Mouse (Mus musculus) midbrain, embryonic 13.5 days (tissue): ENCODE data around the gene Gm4981. TPM values are rescaled to one million over a fixed set of nuclear protein-coding genes. Genes with fewer than 3 reads are reported as not detected.
"Not testable (repeated sequence)": the region's sequence is repeated elsewhere in the genome, so short reads cannot be mapped to it uniquely, and the experiment has no call there.

Experiments used
- ATAC-seq: fragments of 200-750 bp; cut with Nextera tagmentation; 2 replicates; pipeline ENCODE4 v1.8.0; 2017; ENCODE audit warnings: mild to moderate bottlenecking, moderate TSS enrichment, moderate library complexity
- H3K27ac ChIP-seq: fragments of 300-500 bp; sonication (generic); 2 replicates; pipeline ENCODE4 v1.5.1; 2015; ENCODE audit warnings: inconsistent platforms, mild to moderate bottlenecking, moderate library complexity
- H3K27me3 ChIP-seq: fragments of 300-500 bp; sonication (generic); 2 replicates; pipeline ENCODE4 v1.6.1; 2015; ENCODE audit warnings: mild to moderate bottlenecking, inconsistent platforms
- H3K36me3 ChIP-seq: fragments of 300-500 bp; sonication (generic); 2 replicates; pipeline ENCODE4 v1.6.1; 2015; ENCODE audit warnings: mild to moderate bottlenecking, inconsistent platforms
- H3K4me1 ChIP-seq: fragments of 300-500 bp; sonication (generic); replicated peaks from 2 replicates; pipeline ENCODE4 v1.6.1; 2015; ENCODE audit warnings: inconsistent platforms
- H3K4me2 ChIP-seq: fragments of 300-500 bp; sonication (generic); replicated peaks from 2 replicates; pipeline ENCODE4 v1.6.1; 2015; ENCODE audit warnings: moderate library complexity, mild to moderate bottlenecking, inconsistent platforms
- H3K4me3 ChIP-seq: fragments of 300-500 bp; sonication (generic); replicated peaks from 2 replicates; pipeline ENCODE4 v1.5.1; 2015; ENCODE audit warnings: mild to moderate bottlenecking, inconsistent platforms
- H3K9ac ChIP-seq: fragments of 300-500 bp; sonication (generic); replicated peaks from 2 replicates; pipeline ENCODE4 v1.6.1; 2015; ENCODE audit warnings: mild to moderate bottlenecking, inconsistent platforms
- H3K9me3 ChIP-seq: fragments of 300-500 bp; sonication (generic); 2 replicates; pipeline ENCODE4 v1.6.1; 2016; ENCODE audit warnings: mild to moderate bottlenecking, inconsistent platforms
- WGBS: fragments of 180-500 bp; shearing (Covaris S2); methylation state at CpG from one replicate; pipeline ENCODE4 v1.1.7; 2015; 5-methylcytosine and 5-hydroxymethylcytosine counted together
- polyA plus RNA-seq: library from polyadenylated mRNA; unstranded; fragments of >200 nt; fragmentation: Nextera tagmentation; extraction: Ambion mirVana; gene quantifications from 2 replicates; pipeline ENCODE4 v1.2.1, GENCODE M21; 2015

Gm4981 gene
- polyA plus RNA-seq = not detected in 2 replicates

- Histone ChIP-seq H3K9ac (no peak within 1 kb of the TSS), H3K27ac (no peak within 1 kb of the TSS)
- no peak for ATAC-seq
These were observed at the start of gene Gm4981 for GRCm38 (mm10) chr10:58236613-58237012. Gm4981 (minus strand) TSS chr10:58236701.

GRCm38 (mm10) chr10:58282238-58282637 is 45.7 kb upstream of the Gm4981 start:
- Histone ChIP-seq H3K9ac (no peak overlapping the region), H3K27ac (no peak overlapping the region), H3K4me3 (no peak overlapping the region), H3K9me3 (no peaks in the 10 kb centered on the region), H3K4me1 (no peaks in the 10 kb centered on the region), H3K36me3 (peaks cover 72% of the 10 kb centered on the region), H3K4me2 (no peak overlapping the region), H3K27me3 (no peaks in the 10 kb centered on the region)
- no peak for ATAC-seq
- WGBS = 97% methylated on average over 7 of the region's 7 CpGs

More at GRCm38 (mm10) chr10:58236613-58237012, at the start of gene Gm4981:
- WGBS = 89% methylated on average over 10 of the region's 10 CpGs
- H3K9me3 ChIP-seq = peaks cover 24% of the 10 kb centered on the region
- no peaks in the 10 kb centered on the region for H3K36me3 ChIP-seq
- no peak within 1 kb of the TSS for H3K4me3 ChIP-seq
- H3K4me2 ChIP-seq = no peak within 1 kb of the TSS
- H3K4me1 ChIP-seq = no peaks in the 10 kb centered on the region
- no peaks in the 10 kb centered on the region for H3K27me3 ChIP-seq

- no peak overlapping the region for H3K4me2 ChIP-seq
- no peak overlapping the region for H3K9ac ChIP-seq
- 89% methylated on average over 5 of the region's 5 CpGs for whole genome bisulfite sequencing
- no peak for ATAC-seq
- H3K9me3 ChIP-seq = no peaks in the 10 kb centered on the region
- no peaks in the 10 kb centered on the region for H3K27me3 ChIP-seq
- H3K4me3 ChIP-seq = no peak overlapping the region
- peaks cover 41% of the 10 kb centered on the region for H3K36me3 ChIP-seq
- H3K4me1 ChIP-seq = peaks cover 19% of the 10 kb centered on the region
- H3K27ac ChIP-seq = no peak overlapping the region
These were observed 22.0 kb upstream of the Gm4981 start for GRCm38 (mm10) chr10:58258466-58258865.

GRCm38 (mm10) chr10:58255954-58256353 is 19.5 kb upstream of the Gm4981 start:
- no peak for ATAC-seq
- H3K9me3 ChIP-seq = no peaks in the 10 kb centered on the region
- peak overlapping the region; percentile 80 for H3K9ac ChIP-seq
- H3K4me3 ChIP-seq = peak overlapping the region; percentile 70
- H3K4me1 ChIP-seq = peaks cover 19% of the 10 kb centered on the region
- peaks cover 24% of the 10 kb centered on the region for H3K36me3 ChIP-seq
- H3K27me3 ChIP-seq = no peaks in the 10 kb centered on the region
- peak overlapping the region; percentile 57 for H3K4me2 ChIP-seq
- WGBS = 9% methylated on average over 4 of the region's 4 CpGs
- H3K27ac ChIP-seq = no peak overlapping the region

DNA sequence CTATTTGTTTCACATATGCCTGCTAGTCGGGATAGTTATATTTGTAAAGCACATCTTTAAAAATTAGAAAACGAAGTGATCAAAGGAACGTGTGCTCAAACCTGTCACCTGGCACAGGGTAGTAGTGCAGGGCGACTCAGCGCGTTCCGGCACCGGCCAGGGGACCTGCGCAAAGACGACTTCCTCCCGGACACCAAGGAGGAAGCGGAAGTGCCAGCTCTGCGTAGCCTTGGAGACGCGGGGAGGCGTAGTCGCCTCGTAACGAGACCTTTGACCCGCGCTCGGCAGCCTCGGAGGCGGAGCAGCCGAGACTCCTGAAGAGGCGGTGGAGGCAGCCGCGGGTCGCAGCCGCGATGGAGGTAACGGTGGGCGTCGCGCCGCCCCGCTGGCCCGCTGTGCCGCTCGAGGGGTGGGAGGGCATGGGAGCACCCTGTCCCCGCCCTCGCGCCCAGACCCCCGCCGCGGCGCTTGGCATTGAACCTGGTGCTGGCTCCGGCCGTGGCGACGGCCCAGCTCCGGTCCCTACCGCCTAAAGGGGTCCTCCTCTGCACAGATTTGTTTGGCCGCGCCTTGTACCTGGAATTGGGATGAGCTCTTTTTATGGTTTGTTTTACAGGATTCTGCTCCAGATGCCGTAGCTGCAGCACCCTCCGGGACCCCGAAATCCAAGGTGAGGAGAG is 18.9 kb upstream of the Gm4981 start, which contains the start of gene Gcc2:
Gcc2 (plus strand) TSS at position 285 of the 680 bp plus-strand sequence.
- Histone ChIP-seq H3K4me2 (peak within 1 kb of the TSS; percentile 57), H3K27ac (peak within 1 kb of the TSS; percentile 73), H3K9me3 (no peaks in the 10 kb centered on the region), H3K36me3 (peaks cover 21% of the 10 kb centered on the region), H3K4me3 (peak within 1 kb of the TSS; percentile 70), H3K4me1 (peaks cover 19% of the 10 kb centered on the region), H3K27me3 (no peaks in the 10 kb centered on the region), H3K9ac (peak within 1 kb of the TSS; percentile 80)
- peak; percentile 100 for ATAC-seq
- under 1% methylated on average over 49 of the region's 58 CpGs for WGBS

DNA sequence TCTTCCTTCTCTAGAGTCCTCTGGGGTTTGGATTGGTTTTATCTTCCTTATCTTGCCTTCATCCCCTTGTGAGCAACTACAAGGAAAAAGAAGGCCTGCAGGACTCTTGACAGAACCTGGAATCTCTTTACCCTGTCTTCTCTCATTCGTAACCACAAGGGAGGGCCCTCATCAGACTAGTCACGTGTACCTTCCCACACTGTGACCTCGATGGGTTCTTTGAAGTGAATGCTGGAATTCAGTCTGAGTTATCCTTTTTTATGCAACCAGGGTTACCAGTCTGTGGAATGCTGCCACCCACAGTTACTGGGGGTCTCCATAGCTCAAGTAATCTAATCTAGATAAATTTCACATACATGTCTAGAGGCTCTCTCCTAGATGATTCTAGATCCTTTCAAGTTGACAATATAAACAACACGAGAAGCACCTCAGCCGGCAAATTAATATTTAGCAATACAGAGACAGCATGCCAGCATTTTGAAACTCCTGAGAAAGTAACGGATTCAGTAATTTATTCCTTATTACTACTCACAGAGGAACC is 18.2 kb upstream of the Gm4981 start:
- no peaks in the 10 kb centered on the region for H3K27me3 ChIP-seq
- peaks cover 19% of the 10 kb centered on the region for H3K4me1 ChIP-seq
- peak overlapping the region; percentile 70 for H3K4me3 ChIP-seq
- H3K9me3 ChIP-seq = no peaks in the 10 kb centered on the region
- H3K4me2 ChIP-seq = peak overlapping the region; percentile 57
- H3K9ac ChIP-seq = peak overlapping the region; percentile 80
- no peak overlapping the region for H3K27ac ChIP-seq
- WGBS = 23% methylated on average over 6 of the region's 6 CpGs
- H3K36me3 ChIP-seq = peaks cover 14% of the 10 kb centered on the region
- peak; percentile 44 for ATAC-seq

DNA sequence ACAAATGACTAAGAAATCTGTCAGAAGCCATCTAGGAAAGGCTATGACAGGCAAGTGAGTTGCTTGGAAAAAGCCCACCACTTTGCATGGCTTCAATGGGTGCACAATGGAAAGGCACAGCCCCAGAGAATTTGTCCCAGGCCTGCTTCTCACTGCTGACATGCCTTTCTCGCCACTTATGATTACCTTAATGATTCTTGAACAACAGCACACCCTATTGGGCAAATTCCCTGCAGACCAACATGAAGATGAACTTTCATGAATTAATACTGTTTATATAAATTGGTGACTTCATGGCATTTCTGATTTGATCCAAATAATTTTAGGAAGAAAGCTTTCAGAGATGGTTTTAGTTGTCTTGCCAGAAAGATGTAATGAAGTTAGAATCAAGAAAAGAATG is 13.0 kb upstream of the Gm4981 start:
- Histone ChIP-seq H3K9me3 (no peaks in the 10 kb centered on the region), H3K36me3 (no peaks in the 10 kb centered on the region), H3K27me3 (no peaks in the 10 kb centered on the region), H3K4me2 (no peak overlapping the region), H3K4me3 (no peak overlapping the region), H3K27ac (no peak overlapping the region), H3K9ac (no peak overlapping the region), H3K4me1 (peaks cover 3% of the 10 kb centered on the region)
- WGBS = 11% methylated on average over 1 of the region's 1 CpGs
- ATAC-seq = no peak

DNA sequence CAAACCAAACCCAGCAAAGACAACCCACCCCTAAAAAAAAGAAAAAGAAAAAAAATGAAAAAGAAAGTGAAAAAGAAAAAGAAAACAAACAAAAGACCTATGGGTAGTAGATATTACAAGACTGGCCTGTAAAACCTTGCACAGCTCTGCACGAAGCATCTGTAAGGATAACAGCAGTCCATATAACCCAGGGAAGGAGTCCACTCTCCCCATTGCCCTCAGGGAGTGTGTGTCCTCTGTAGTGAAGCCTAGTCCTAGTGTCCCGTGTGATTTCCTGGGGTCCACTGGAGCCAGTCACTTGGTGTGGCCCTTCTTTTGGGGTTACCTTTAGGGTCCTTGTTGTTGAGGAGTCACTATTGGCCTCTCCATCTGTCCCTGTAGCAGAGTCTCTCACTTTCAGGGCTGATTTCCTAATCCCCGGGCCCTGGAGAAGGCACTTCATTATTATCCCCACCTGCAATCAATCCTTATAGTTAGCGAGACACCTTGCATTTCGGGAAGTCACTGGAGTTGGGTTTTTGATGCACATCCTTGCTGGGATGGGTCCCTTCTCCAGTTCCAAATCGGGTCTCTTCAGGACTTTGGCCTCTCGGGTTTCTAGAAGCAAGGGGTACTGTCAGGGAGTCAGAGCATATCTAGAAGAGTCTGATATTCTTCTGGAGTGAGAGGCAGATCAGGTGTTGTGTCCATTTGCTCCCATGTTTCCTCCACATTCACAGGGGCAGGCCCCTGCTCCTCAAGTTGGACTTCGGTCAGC is 2.7 kb upstream of the Gm4981 start:
- H3K9me3 ChIP-seq = peaks cover 13% of the 10 kb centered on the region; the same call in 1 of the 2 replicates
- not testable (repeated sequence) for H3K27me3 ChIP-seq, H3K4me3 ChIP-seq, H3K4me2 ChIP-seq, H3K9ac ChIP-seq, H3K4me1 ChIP-seq, H3K27ac ChIP-seq, H3K36me3 ChIP-seq
- peak; percentile 87 for ATAC-seq
- WGBS = 87% methylated on average over 8 of the region's 8 CpGs

GRCm38 (mm10) chr10:58234985-58235384 is 1.5 kb downstream of the Gm4981 start:
- H3K4me3 ChIP-seq, H3K4me1 ChIP-seq, ATAC-seq, H3K36me3 ChIP-seq, H3K4me2 ChIP-seq, H3K27ac ChIP-seq, H3K9ac ChIP-seq, H3K27me3 ChIP-seq: not testable (repeated sequence)
- H3K9me3 ChIP-seq = peaks cover 28% of the 10 kb centered on the region
- 79% methylated on average over 4 of the region's 4 CpGs for WGBS

DNA sequence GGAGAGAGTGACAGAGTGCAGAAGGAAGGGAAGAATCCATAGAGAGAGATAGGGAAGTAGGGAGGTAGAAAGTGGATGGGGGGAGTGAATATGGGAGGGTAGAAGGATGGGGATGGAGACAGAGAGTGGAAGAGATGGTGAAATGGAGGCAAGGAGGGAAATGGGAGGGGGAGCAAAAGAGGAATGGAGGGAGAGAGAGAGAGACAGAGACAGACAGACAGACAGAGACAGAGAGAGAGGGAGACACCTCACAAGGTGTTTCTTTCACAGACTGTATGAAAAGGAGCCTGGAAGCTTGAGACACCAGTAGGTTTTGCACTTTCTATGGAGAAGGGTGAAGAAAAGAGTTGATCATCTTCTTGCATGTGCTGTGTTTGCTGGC is 2.8 kb downstream of the Gm4981 start:
- H3K9me3 ChIP-seq = peaks cover 25% of the 10 kb centered on the region
- H3K4me2 ChIP-seq, H3K9ac ChIP-seq, H3K27ac ChIP-seq, H3K36me3 ChIP-seq, ATAC-seq, H3K4me3 ChIP-seq, H3K27me3 ChIP-seq, H3K4me1 ChIP-seq: not testable (repeated sequence)

DNA sequence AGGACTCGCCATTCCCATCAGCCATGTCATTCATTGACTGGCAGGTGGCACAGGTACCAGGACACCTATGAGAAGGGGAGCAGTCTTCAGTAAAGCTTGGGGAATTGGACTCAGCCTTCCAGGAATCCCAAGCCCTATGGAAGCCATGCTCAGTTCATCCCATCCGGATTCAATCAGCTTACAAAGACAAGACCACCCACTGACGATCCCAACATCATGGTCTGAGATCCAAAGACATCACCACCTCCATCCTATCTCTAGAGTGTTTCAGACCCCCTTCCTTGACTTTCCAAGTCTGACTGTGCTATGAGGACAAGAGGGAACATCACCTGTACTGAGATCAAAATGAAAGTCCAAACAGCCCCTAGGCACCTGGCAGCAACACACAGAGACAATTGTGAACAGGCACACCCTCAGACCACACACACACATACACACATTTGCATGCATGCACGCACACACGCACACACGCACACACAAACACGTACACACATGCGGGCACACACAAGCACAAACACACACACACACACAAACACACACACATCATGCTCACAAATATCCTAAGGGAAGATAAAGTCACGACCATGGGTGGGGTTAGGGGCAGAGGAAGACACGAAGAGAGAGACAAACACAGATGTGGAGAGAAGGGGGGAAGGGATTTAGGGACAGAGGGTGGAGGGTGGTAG is 3.3 kb downstream of the Gm4981 start:
- H3K4me3 ChIP-seq, H3K36me3 ChIP-seq, H3K9ac ChIP-seq, H3K4me1 ChIP-seq, H3K4me2 ChIP-seq, H3K27ac ChIP-seq, H3K27me3 ChIP-seq: not testable (repeated sequence)
- WGBS = 81% methylated on average over 10 of the region's 10 CpGs
- ATAC-seq = peak; percentile 53
- H3K9me3 ChIP-seq = peaks cover 22% of the 10 kb centered on the region

GRCm38 (mm10) chr10:58232641-58232969 is 3.9 kb downstream of the Gm4981 start, which contains the start of gene Duxf3:
Duxf3 (minus strand) TSS chr10:58232675.
- H3K27ac ChIP-seq, H3K4me1 ChIP-seq, H3K36me3 ChIP-seq, H3K4me2 ChIP-seq, H3K9ac ChIP-seq, H3K4me3 ChIP-seq, H3K27me3 ChIP-seq: not testable (repeated sequence)
- 84% methylated on average over 8 of the region's 8 CpGs for WGBS
- peak; percentile 59 for ATAC-seq
- peaks cover 20% of the 10 kb centered on the region for H3K9me3 ChIP-seq
